Mouse (Mus musculus) kidney, adult 11 months (tissue): ENCODE measurements at regions not wholly inside any gene's neighbourhood (a gene's known extent, or its start where the extent isn't known, plus 50 kb on each side); places are given as distances from the start of the nearest gene placed in this dataset.

Source experiments
- DNase-seq: peaks from one replicate; pipeline ENCODE4 v3.0.0; 2022

DNA sequence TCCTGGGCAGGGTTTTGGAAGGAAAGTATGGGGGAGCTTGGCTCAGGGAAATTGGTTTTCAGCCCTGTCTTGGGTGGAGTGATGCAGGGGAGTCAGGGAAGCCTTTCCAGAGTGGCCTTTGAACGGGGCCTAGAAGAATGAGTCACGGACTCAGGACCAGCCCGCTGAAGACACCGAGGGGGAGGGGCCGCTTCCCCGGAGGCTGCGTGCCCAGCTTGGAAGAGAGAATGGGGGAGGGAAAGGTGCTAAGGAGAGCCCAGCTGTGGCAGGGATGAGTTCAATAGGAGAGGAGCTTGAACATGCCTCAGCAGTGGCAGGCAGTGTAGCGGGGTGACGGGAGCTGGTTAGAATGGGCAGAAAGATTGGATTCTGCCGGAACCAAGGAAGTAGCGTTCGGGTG, 337.8 kb downstream of the Zfp706 start:
- DNase-seq, result no peak

GRCm38 (mm10) chr15:36666566-36666965, 341.0 kb downstream of the Zfp706 start:
- no peak for DNase-seq

- no peak for DNase-seq
Observed at GRCm38 (mm10) chr15:36664391-36664790, 343.2 kb downstream of the Zfp706 start.

GRCm38 (mm10) chr15:36660986-36661385, 346.6 kb downstream of the Zfp706 start:
- no peak for DNase-seq
